Comparison of ENCODE assay signal across 19 mouse cellular contexts in genomic region chr2:126491446-126491845, GRCm38 (mm10). TPM values are rescaled to one million over a fixed set of nuclear protein-coding genes. Genes with fewer than 3 reads are reported as not detected.
A peak's percentile ranks its signal among the peaks of the same experiment; 100 is the strongest.
DNase-seq lines count a peak whose midpoint lies in the region; ATAC-seq lines count a peak whose summit lies in the region.
"Had no signal": no experiment of that assay in that cellular context is flagged by ENCODE, and none has a peak within 500 bp of the region (broad histone marks: within the 10 kb centered on the region; RNA-seq: fewer than 3 reads in every experiment).

No protein-coding gene starts in this region.

- peak; percentile 85 for ATAC-seq in common myeloid progenitor, adult 5-6 weeks (replicated peaks; ENCODE audit: low read depth, poor library complexity, severe bottlenecking)
- ATAC-seq in megakaryocyte progenitor cell, adult 5-6 weeks (replicated peaks; ENCODE audit: poor library complexity), result peak; percentile 82
- ATAC-seq: intestine, embryonic 16.5 days; midbrain, embryonic 16.5 days had no signal

- 75% methylated on average over 4 of the region's 4 CpGs for WGBS in heart, embryonic 10.5 days

- no peaks in the 10 kb centered on the region for H3K9me3 ChIP-seq in heart, embryonic 10.5 days
- H3K9me3 ChIP-seq: embryonic facial prominence, embryonic 13.5 days; hindbrain, embryonic 13.5 days; kidney, embryonic 15.5 days; limb, embryonic 10.5 days; stomach, embryonic 15.5 days had no signal

- H3K36me3 ChIP-seq in heart, embryonic 10.5 days, result no peaks in the 10 kb centered on the region
- H3K36me3 ChIP-seq: embryonic facial prominence, embryonic 13.5 days; hindbrain, embryonic 13.5 days; kidney, embryonic 15.5 days; limb, embryonic 10.5 days; stomach, embryonic 15.5 days had no signal

- peak; percentile 88 for DNase-seq in heart, adult 11 months
- DNase-seq in heart, embryonic 10.5 days (ENCODE audit: low spot score), result no peak
- DNase-seq in CD4-positive helper T cell, adult 2 months (ENCODE audit: low read depth, low spot score), result peak; percentile 57
- DNase-seq in urinary bladder, postnatal 25 days (ENCODE audit: low spot score), result no peak
- DNase-seq in cerebellum, adult 9-10 months, result no peak
- no peak for DNase-seq in embryo, embryonic 10 days (ENCODE audit: low spot score)
- DNase-seq: cerebellum, adult 11 months; gastrocnemius, adult 2 months; heart, postnatal 10 days; thymus, postnatal 25 days had no signal

- H3K27ac ChIP-seq in heart, embryonic 10.5 days, result no peak overlapping the region
- H3K27ac ChIP-seq: embryonic facial prominence, embryonic 13.5 days; gastrocnemius, adult 2 months; hindbrain, embryonic 13.5 days; kidney, embryonic 15.5 days; limb, embryonic 10.5 days; stomach, embryonic 15.5 days had no signal

- H3K4me1 ChIP-seq in heart, embryonic 10.5 days, result no peaks in the 10 kb centered on the region
- H3K4me1 ChIP-seq: embryonic facial prominence, embryonic 13.5 days; hindbrain, embryonic 13.5 days; kidney, embryonic 15.5 days; limb, embryonic 10.5 days; stomach, embryonic 15.5 days had no signal

- no peak overlapping the region for H3K4me3 ChIP-seq in heart, embryonic 10.5 days
- H3K4me3 ChIP-seq: embryonic facial prominence, embryonic 13.5 days; gastrocnemius, adult 2 months; hindbrain, embryonic 13.5 days; kidney, embryonic 15.5 days; limb, embryonic 10.5 days; stomach, embryonic 15.5 days had no signal

- no peaks in the 10 kb centered on the region for H3K27me3 ChIP-seq in heart, embryonic 10.5 days (ENCODE audit: insufficient read depth, poor library complexity, severe bottlenecking)
- H3K27me3 ChIP-seq: embryonic facial prominence, embryonic 13.5 days; hindbrain, embryonic 13.5 days; kidney, embryonic 15.5 days; stomach, embryonic 15.5 days had no signal

RNA-seq across cellular contexts. Expression of gene Atp8b4, which starts 9.0 kb away (rescaled TPM):
- polyA plus RNA-seq in heart, embryonic 10.5 days (2016; fragmentation: Nextera tagmentation; extraction: Ambion mirVana), result 0.05 and 0.15 TPM in 2 replicates
- total RNA-seq in common myeloid progenitor, adult 5-6 weeks (2017), result 78.1 and 85.9 TPM in 2 replicates
- total RNA-seq in megakaryocyte progenitor cell, adult 5-6 weeks (2015), result 276 and 297 TPM in 2 replicates
- total RNA-seq in megakaryocyte progenitor cell, adult 5-6 weeks (2017), result 305 and 319 TPM in 2 replicates
- polyA plus RNA-seq: midbrain, embryonic 16.5 days had no signal

Comparison
In these comparisons a context has a peak if more than half of its experiments do, and no peak if none do; other contexts are left out.
1. DNase-seq: peak in heart, adult 11 months (single experiment) and CD4-positive helper T cell, adult 2 months (single experiment); none in heart, embryonic 10.5 days (single experiment), urinary bladder, postnatal 25 days (single experiment), cerebellum, adult 9-10 months (single experiment) and embryo, embryonic 10 days (single experiment).